Mouse (Mus musculus): ENCODE measurements at regions not wholly inside any gene's neighbourhood (a gene's known extent, or its start where the extent isn't known, plus 50 kb on each side); places are given as distances from the start of the nearest gene placed in this dataset.

DNA sequence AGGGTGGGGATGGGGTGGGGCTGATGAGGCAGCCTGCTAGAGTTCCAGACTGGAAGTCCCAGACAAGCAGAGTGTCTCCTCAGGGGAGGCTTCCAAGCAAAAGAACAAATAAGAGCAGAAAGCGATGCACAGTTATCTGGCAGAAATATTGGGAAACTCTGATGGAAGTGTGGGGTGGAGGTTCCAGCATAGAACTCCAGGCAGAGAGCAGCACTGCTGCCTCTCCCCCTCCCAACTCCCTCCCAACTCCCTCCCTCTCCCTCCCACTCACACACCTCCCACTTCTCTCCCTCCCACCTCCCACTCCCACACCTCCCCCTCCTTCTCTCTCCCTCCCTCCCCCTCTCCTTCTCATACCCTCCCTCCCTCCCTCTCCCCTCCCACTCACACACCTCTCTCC lies 313.3 kb downstream of the Glrx3 start:
- no peak for DNase-seq (ENCODE audit: low spot score)

DNA sequence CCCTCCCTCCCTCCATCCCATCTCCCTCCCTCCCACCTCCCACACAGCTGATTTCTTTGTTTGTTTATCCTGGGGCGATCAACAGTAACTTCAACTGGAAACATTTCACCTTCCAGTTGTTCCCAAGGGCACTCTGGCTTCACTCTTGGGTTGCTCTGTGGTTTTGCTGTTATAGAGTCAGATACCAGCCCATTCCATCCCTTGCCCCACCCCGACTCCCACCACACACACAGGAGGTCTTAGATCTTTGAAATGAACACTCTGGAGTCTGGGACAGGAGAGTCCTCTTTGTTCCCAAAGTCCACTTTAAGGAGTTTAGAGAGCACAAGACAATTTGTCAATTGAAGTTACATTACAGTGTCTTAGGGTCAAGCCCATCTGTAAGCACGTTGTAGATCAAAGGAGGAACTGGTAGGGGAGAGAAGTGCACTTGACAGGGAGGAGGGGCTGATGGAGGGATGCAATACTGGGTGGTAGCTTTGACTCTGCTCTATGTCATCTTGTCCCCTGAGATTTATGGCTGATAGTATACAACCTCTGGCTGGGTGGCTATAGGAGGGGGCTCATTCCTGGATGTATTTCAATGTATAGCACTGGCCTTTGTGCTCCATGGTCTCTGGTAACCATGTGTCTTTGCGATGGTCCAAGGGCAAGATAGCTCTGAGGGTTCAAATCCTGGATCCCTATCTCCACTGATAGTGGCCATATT lies 313.9 kb downstream of the Glrx3 start:
- DNase-seq (ENCODE audit: low spot score), result no peak

- DNase-seq (ENCODE audit: low spot score), result no peak
Measured at GRCm38 (mm10) chr7:137765961-137766360, 328.5 kb downstream of the Glrx3 start.

GRCm38 (mm10) chr7:137766721-137767120 lies 329.3 kb downstream of the Glrx3 start:
- no peak for DNase-seq (ENCODE audit: low spot score)

DNA sequence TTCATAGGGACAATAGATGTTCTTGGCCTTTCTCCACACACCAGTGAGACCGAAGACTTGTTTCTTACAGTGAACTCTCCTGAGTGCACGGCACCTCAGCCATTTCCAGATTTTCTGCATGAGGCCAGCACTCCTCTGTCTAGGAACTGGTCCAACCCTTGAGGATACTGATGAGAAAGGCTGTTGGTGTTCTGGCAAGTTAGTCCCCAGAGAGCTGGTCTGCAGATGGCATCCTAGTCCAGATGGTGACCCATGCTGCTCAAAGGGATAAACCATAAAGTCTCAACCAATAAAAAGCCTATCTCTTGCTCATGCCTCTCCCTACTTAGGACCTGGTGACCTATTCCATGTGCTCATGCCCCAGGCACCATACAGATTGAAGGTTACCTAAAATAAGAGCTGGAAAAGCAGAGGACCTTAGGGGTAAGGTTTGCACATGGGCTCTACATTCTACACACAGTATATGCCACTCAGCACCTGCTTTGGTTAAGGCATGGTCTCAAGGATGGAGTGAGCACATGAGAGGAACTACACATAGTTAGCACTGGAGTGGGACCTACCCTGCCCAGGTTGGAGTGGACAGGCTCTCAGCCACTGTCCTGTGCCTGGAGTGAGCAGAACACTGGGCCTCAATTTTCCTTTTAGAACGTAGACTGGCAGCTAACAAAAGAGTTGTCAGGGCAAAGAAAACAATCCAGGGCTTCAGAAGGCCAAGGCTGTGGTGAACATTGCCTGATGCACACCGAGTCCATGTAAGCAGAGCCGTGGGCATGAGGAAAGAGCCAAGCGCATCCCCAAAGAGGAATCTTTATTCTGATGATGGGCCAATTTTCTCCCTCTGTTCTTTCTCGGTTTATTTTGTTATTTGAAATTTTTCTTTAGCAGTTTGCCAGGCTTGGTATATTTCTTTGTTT lies 335.9 kb downstream of the Glrx3 start:
- DNase-seq (ENCODE audit: low spot score), result no peak

- no peak for DNase-seq (ENCODE audit: low spot score)
Measured at GRCm38 (mm10) chr7:137773965-137774310, 336.5 kb downstream of the Glrx3 start.

DNA sequence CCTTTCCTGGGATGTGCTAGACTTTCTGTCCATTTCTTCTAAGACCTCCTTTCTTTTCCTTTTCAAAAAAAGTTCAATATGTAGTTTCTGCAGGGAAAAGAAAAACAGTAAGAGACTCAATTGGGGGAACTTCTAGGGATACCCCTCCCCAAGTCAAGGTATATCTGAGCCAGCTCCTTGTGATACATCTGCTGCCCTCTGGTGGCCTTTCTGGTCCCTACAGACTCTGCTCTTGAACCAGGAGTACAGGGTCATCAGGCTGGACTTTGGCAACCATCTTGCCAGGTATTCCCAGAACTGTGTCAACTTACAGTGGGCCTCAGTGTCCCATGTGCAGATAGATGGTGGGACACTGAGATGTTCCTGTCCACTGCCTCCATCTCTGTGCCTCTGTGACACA lies 346.5 kb downstream of the Glrx3 start:
- DNase-seq (ENCODE audit: low spot score), result no peak

DNA sequence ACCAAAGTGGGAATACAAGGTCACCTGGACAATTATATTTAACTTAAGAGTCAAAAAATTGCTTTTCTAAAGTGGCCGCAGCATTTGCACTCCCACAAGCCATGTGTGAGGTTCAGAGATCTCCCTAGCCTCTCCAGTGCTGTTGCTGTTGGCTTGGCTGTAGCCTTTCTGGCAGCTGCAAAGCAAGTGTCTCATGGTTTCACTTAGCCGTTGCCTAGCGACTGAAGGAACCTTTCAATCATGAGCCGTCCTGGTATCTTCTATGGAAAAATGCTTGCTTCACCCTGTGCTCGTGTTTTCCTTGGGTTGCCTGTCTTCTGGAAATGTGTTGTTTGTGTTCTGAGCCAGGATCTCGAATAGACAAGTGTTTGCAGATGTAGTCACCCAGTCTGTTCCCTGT lies 367.9 kb downstream of the Glrx3 start:
- no peak for DNase-seq (ENCODE audit: low spot score)

DNA sequence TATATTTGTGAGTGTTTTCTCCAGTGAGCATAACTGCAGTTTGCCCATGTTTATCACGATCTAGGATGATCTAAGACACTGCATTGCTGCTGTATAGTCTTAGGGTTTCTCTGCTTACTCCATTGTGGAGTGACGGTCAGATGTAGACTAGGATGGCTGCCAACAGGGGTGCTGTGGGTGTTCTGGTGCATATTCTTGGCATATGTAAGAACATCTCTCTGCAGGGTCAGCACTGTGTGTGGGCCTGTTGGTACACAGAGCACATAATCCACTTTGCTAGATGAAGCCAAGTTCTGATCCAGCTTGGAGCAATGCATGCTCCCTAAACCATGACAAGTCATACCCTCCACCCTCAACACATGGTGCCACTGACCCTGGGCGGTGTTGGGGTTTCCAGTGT lies 375.4 kb downstream of the Glrx3 start:
- DNase-seq (ENCODE audit: low spot score), result no peak

DNA sequence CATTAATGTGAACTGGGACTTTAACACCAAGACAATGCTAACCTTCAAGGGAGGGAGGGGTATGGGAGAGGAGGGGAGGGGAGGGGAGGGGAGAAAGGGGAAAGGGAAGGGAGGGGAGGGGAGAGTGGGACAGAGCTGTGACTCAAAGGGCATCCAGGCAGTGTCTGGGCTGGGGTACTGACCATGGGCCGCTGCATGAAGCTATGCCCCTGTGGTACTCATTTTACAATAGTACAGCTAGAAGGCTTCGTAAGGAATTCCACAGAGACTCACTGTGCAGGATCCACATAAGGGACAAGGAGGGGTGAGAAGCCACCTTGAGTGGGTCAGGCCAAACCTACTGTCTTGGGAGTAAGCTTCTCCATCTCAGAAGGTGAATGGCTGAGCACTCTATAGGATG lies 403.1 kb downstream of the Glrx3 start:
- DNase-seq (ENCODE audit: low spot score), result no peak

GRCm38 (mm10) chr7:137841044-137841443 lies 403.6 kb downstream of the Glrx3 start:
- DNase-seq (ENCODE audit: low spot score), result no peak

- DNase-seq (ENCODE audit: low spot score), result no peak
Measured at GRCm38 (mm10) chr7:137841456-137842100, 404.2 kb downstream of the Glrx3 start.

GRCm38 (mm10) chr7:137847856-137848255 lies 410.4 kb downstream of the Glrx3 start:
- no peak for DNase-seq (ENCODE audit: low spot score)

- DNase-seq (ENCODE audit: low spot score), result no peak
Measured at GRCm38 (mm10) chr7:137851061-137851460, 413.6 kb downstream of the Glrx3 start.

- DNase-seq (ENCODE audit: low spot score), result no peak
Measured at GRCm38 (mm10) chr7:137859681-137860080, 422.3 kb downstream of the Glrx3 start.

DNA sequence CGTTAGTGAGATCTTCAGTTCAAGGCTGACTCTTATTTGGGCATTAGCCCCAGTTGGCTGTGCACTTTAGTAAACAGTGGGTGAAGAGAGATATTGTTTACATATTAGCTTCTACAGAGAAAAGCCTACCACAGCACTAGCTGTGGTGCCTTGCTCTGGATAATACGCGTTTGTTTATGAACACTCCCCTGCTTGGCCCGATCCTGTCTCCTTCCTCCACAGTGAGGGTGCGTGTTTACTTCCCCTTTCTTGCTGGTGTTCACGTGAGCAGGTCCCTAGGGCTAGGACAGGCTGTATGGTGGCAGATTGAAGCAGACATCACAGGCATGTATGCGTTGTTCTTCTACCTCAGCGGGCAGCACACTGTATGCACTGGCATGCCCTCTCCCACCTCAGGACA lies 423.1 kb downstream of the Glrx3 start:
- DNase-seq (ENCODE audit: low spot score), result no peak

DNA sequence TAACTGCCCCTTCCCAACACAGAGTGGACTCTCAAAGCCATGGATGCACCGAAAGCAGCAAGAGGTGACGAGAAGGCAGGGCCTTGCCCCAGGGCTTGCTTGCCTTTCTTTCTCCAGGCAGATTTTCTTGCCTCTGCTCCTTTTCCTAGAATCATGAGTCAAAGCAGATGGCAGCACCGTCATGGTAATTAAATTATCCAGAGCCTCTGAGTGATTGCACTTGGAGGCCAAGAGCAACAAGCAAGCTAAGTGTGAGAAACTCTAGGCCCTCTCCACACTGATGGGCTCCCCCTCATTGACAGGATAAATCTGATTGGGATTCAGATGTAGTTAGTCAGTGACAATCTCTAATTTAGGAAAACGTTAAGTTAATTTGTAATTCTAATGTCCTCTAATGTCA lies 427.5 kb downstream of the Glrx3 start:
- no peak for DNase-seq (ENCODE audit: low spot score)

DNA sequence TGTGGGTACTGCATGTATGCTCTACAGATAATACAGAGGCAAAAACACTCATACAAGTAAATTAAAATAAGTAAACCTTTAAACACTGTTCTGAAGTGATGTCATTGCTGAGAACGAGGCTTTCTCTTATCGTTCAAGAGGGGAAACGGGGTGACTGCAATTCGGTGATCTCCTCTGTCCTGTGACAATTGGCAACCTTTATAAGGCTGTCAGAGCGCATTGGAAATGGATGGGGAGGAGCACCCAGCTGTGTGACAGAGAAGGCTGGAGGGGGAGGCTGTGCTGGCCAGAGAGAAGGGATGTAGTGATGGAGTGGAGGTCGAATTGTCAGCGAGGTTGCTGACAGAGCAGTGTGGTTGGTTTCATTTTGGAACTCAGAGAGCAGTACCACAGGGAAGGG lies 428.0 kb downstream of the Glrx3 start:
- DNase-seq (ENCODE audit: low spot score), result no peak

DNA sequence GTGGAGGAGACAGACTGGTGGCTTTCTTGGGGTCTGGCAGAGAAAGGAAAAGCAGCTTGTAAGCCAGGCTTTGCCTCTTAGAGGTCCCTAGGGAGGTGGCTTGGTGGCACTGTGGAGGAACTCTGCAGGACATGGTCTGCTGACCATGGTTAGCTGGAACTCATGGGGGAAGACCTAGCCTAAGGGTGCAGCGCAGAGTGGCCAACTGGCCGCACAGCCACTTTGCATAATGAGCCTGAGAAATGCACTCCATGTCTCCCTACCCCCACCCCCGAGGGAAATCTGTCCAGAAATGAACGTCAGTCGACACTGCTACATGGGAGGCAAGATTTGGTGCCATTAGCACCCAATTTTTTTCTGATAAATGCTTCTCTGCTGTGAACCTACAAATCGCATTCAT lies 429.5 kb downstream of the Glrx3 start:
- no peak for DNase-seq (ENCODE audit: low spot score)

DNA sequence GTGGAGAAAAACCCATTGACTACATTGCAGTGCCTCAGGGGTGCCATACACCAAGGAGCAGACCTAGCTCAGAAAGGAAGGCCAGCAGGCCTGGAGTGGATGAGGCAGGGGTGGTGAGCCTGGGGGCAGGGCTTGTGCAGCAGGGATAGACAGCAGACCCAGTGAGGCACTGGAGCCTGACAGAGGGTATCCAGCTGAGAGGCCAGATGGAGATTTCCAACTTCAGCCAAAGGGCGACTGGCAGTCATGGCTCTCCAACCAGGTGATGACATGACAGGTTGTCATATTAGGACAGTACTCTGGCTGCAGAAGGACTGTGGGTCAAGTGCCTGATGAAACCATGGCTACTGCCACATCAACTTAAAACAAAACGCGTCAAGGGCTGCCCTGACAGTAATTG lies 431.1 kb downstream of the Glrx3 start:
- no peak for DNase-seq (ENCODE audit: low spot score)

DNA sequence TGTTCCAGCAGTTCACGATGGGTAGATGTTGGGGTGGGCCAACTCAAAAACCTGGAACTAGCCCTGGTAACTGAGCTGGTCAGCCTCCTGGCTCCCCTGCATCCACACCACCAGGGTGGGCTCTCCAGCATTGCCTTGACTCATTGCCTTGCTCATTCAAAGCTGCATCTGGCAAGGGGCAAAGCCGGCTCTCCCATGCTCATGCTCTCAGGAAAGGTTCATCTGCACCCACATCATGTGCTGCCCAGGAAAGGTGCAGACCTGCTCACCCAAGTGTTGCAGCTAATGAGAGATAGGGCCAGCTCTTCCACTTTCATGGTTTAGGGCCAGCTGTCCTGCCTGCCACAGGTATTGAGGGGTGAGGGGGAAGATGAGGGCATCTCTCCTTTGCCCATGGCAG lies 437.9 kb downstream of the Glrx3 start:
- DNase-seq (ENCODE audit: low spot score), result no peak

- no peak for DNase-seq (ENCODE audit: low spot score)
Measured at GRCm38 (mm10) chr7:137879296-137879695, 441.9 kb downstream of the Glrx3 start.

GRCm38 (mm10) chr7:137882876-137883275 lies 445.5 kb downstream of the Glrx3 start:
- no peak for DNase-seq (ENCODE audit: low spot score)

All from ovary, adult 18-20 months (tissue).